Comparison of ENCODE assay signal across 12 mouse cellular contexts in genomic region chr16:33605647-33606596, GRCm38 (mm10).
A peak's percentile ranks its signal among the peaks of the same experiment; 100 is the strongest.
DNase-seq lines count a peak whose midpoint lies in the region; ATAC-seq and TF ChIP-seq lines count a peak whose summit lies in the region.
"Had no signal": no experiment of that assay in that cellular context is flagged by ENCODE, and none has a peak within 500 bp of the region (broad histone marks: within the 10 kb centered on the region; RNA-seq: fewer than 3 reads in every experiment).

No protein-coding gene starts in this region.

- no peaks in the 10 kb centered on the region for H3K9me3 ChIP-seq in heart, postnatal 0 days (replicated peaks; ENCODE audit: control insufficient read depth, low read length)
- H3K9me3 ChIP-seq in embryonic facial prominence, embryonic 12.5 days = no peaks in the 10 kb centered on the region
- H3K9me3 ChIP-seq in intestine, embryonic 15.5 days = no peaks in the 10 kb centered on the region

- H3K4me1 ChIP-seq in heart, postnatal 0 days (ENCODE audit: control insufficient read depth, insufficient read depth) = peaks cover 19% of the 10 kb centered on the region
- H3K4me1 ChIP-seq in embryonic facial prominence, embryonic 12.5 days = no peaks in the 10 kb centered on the region; the same call in 1 of the 2 replicates
- no peaks in the 10 kb centered on the region for H3K4me1 ChIP-seq in intestine, embryonic 15.5 days (replicated peaks)
- H3K4me1 ChIP-seq in kidney, adult 2 months (ENCODE audit: control insufficient read depth, insufficient read depth, low read length) = no peaks in the 10 kb centered on the region

- no peak for DNase-seq in heart, postnatal 0 days (ENCODE audit: low spot score)
- no peak for DNase-seq in heart, adult 9 months (ENCODE audit: low spot score in 2 of 2)
- peak; percentile 78 for DNase-seq in mesoderm, embryonic 11.5 days (ENCODE audit: low read depth, low spot score)
- DNase-seq in splenic B cell, adult 2 months (ENCODE audit: low read depth, low spot score) = peak; percentile 41
- DNase-seq in kidney, adult 2 months = no peak
- DNase-seq: layer of hippocampus, adult 9-11 months; right cerebral cortex, postnatal 14 days; thymus, postnatal 14 days had no signal

- no peak for ATAC-seq in heart, postnatal 0 days (ENCODE audit: insufficient read depth, low read depth)
- ATAC-seq in embryonic facial prominence, embryonic 12.5 days (ENCODE audit: insufficient number of reproducible peaks, insufficient read depth, low FRiP score, low TSS enrichment) = peak; percentile 52; the same call in 1 of the 2 replicates
- no peak for ATAC-seq in intestine, embryonic 15.5 days
- ATAC-seq in megakaryocyte progenitor cell, adult 5-6 weeks (replicated peaks; ENCODE audit: poor library complexity) = no peak

- H3K4me2 ChIP-seq in heart, postnatal 0 days (ENCODE audit: low read depth, low read length) = 0 out of 2 replicates have a peak overlapping the region, but pooled peaks have one; percentile 11
- H3K4me2 ChIP-seq in embryonic facial prominence, embryonic 12.5 days (replicated peaks) = no peak overlapping the region
- no peak overlapping the region for H3K4me2 ChIP-seq in intestine, embryonic 15.5 days (replicated peaks)

- no peaks in the 10 kb centered on the region for H3K36me3 ChIP-seq in heart, postnatal 0 days (replicated peaks; ENCODE audit: control insufficient read depth, insufficient read depth, low read length)
- H3K36me3 ChIP-seq in embryonic facial prominence, embryonic 12.5 days = no peaks in the 10 kb centered on the region
- H3K36me3 ChIP-seq in splenic B cell, adult 2 months (ENCODE audit: control insufficient read depth, insufficient read depth, low read length, poor library complexity, severe bottlenecking) = no peaks in the 10 kb centered on the region
- no peaks in the 10 kb centered on the region for H3K36me3 ChIP-seq in intestine, embryonic 15.5 days
- H3K36me3 ChIP-seq in kidney, adult 2 months (ENCODE audit: control insufficient read depth, insufficient read depth, low read length) = no peaks in the 10 kb centered on the region

- no peak for TF ChIP-seq CTCF in heart, postnatal 0 days (IDR thresholded peaks at IDR 0.05; ENCODE audit: low read depth)
- no peak for TF ChIP-seq CTCF in kidney, adult 2 months (conservative IDR thresholded peaks at IDR 0.05; ENCODE audit: insufficient read depth, insufficient read length, low read depth, low read length)

- no peak for TF ChIP-seq POLR2A in kidney, adult 2 months (IDR thresholded peaks at IDR 0.05; ENCODE audit: low read depth, low read length)

- H3K9ac ChIP-seq in heart, postnatal 0 days (replicated peaks; ENCODE audit: low read depth, low read length) = 0 out of 2 replicates have a peak overlapping the region, but pooled peaks have one; percentile 14
- H3K9ac ChIP-seq in embryonic facial prominence, embryonic 12.5 days = no peak overlapping the region
- H3K9ac ChIP-seq in intestine, embryonic 15.5 days = no peak overlapping the region
- H3K9ac ChIP-seq: liver, embryonic 14.5 days had no signal

- no peak overlapping the region for H3K4me3 ChIP-seq in heart, postnatal 0 days (ENCODE audit: low read depth, low read length)
- H3K4me3 ChIP-seq in embryonic facial prominence, embryonic 12.5 days = no peak overlapping the region
- H3K4me3 ChIP-seq in intestine, embryonic 15.5 days (replicated peaks) = no peak overlapping the region
- no peak overlapping the region for H3K4me3 ChIP-seq in kidney, adult 2 months (ENCODE audit: insufficient read depth, low read depth, low read length)

- 53% methylated on average over 9 of the region's 9 CpGs for WGBS in heart, postnatal 0 days
- 24% methylated on average over 9 of the region's 9 CpGs for WGBS in embryonic facial prominence, embryonic 12.5 days
- 49% methylated on average over 9 of the region's 9 CpGs for WGBS in intestine, embryonic 15.5 days
- WGBS in kidney, adult 2 months = 71% methylated on average over 9 of the region's 9 CpGs

- no peaks in the 10 kb centered on the region for H3K27me3 ChIP-seq in heart, postnatal 0 days (ENCODE audit: control insufficient read depth, insufficient read depth, low read length)
- no peaks in the 10 kb centered on the region for H3K27me3 ChIP-seq in embryonic facial prominence, embryonic 12.5 days
- no peaks in the 10 kb centered on the region for H3K27me3 ChIP-seq in splenic B cell, adult 2 months (ENCODE audit: control insufficient read depth, insufficient read depth, low read length, poor library complexity, severe bottlenecking)
- H3K27me3 ChIP-seq in intestine, embryonic 15.5 days (replicated peaks) = no peaks in the 10 kb centered on the region
- H3K27me3 ChIP-seq in kidney, adult 2 months (replicated peaks; ENCODE audit: control insufficient read depth, insufficient read depth, low read length) = no peaks in the 10 kb centered on the region

- no peak for TF ChIP-seq EP300 in heart, postnatal 0 days (IDR thresholded peaks at IDR 0.05; ENCODE audit: low read depth)

- H3K27ac ChIP-seq in heart, postnatal 0 days (ENCODE audit: low read depth) = peak overlapping the region; percentile 96
- H3K27ac ChIP-seq in embryonic facial prominence, embryonic 12.5 days = no peak overlapping the region
- H3K27ac ChIP-seq in intestine, embryonic 15.5 days = no peak overlapping the region
- no peak overlapping the region for H3K27ac ChIP-seq in kidney, adult 2 months (ENCODE audit: insufficient read depth, low read depth, low read length)
- H3K27ac ChIP-seq: liver, embryonic 14.5 days had no signal

Comparison
In these comparisons a context has a peak if more than half of its experiments do, and no peak if none do; other contexts are left out.
1. DNase-seq: peak in mesoderm, embryonic 11.5 days (single experiment) and splenic B cell, adult 2 months (single experiment); none in heart, postnatal 0 days (single experiment), heart, adult 9 months (0 of 2) and kidney, adult 2 months (single experiment).